Mouse (Mus musculus) MEL-GATA-1-ER (cell line): ENCODE measurements at regions not wholly inside any gene's neighbourhood (a gene's known extent, or its start where the extent isn't known, plus 50 kb on each side); places are given as distances from the start of the nearest gene placed in this dataset.

ENCODE experiments used
- DNase-seq: peaks from one replicate; pipeline ENCODE4 v3.0.0-alpha.2; 2012; ENCODE audit warnings: low read depth; ENCODE audit errors: extremely low read depth

DNA sequence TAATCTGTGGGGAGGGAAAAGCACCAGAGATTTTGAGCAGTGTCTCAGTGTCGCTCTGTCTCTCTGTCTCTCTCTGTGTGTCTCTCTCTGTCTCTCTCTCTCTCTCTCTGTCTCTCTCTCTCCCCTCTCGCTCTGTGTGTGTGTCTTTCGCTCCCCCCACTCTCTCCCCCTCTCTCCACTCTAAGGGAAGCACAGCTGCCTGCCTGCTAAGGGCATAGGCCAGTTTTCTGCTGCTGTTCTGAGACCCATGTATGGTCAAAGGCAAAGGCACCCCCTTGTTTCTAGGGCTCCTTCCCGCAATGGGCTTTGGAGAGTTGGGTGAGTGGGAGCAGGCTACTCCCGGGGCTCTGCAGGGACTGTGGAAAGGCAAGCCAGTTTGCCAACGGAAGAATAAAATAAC lies 192.2 kb downstream of the Lmo4 start:
- no peak for DNase-seq

DNA sequence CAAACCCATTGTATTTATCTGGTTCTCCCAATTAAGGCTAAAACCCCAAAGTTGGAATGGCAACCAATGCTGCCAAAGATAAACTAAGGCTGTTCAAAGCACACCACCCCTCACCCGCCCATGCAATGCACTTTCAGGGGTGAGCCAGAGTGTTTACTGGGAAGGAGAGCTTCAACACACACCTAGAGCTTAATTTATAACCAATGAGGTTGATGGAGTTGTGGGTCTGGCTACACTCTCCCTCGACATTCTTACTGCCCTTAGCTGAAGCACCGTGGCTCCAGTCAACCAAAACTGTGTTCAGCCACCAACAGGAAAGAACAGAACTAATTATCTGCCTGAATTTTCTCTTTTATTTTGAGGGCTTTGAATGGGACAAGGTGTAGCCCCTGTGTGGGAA lies 192.8 kb downstream of the Lmo4 start:
- DNase-seq: no peak

DNA sequence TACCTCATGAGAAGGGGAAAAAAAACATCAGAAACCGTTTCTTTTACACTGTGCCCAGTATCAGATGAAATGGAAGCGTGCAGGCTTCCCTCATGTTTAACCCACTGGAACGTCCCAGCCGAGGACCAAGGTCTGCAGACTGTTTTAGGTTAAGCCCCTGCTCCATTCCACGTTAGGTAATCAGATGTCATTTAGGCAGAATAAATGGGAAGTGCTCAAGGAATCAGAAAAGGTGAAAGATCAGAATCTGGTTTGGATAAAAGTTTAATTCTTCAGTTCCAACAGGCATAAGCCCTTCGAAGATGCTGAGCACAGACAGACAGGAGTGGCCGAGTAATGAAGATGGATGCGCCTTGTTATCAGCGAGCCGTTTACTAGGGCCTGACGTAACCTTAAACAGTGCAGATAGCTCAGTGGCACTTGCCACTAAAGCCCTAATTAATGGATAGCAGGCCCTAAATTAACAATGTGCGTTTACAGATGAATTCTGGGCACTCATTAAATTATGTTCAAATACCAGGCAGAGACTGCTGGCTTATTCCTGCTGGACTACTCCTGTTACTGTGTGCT lies 193.5 kb downstream of the Lmo4 start:
- DNase-seq: no peak

DNA sequence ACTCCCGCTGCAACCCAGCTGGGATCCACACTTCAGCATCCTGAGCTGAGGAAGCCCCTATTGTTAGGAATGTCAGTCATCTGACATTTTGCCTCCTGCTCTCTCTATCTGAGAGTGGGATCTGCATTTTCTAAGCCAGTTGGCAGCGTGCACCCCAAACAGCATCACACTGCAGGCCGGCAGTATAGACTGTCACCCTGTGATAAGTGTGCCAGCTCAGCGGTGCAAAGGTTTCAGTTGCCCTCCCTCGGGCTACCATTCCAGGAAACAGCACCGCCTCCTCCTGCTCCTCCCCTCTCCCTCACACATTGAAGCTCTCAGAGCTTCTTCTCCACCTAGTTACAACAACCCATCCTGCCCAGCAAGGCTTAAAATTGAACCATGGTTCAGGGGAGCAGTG lies 194.5 kb downstream of the Lmo4 start:
- no peak for DNase-seq

DNA sequence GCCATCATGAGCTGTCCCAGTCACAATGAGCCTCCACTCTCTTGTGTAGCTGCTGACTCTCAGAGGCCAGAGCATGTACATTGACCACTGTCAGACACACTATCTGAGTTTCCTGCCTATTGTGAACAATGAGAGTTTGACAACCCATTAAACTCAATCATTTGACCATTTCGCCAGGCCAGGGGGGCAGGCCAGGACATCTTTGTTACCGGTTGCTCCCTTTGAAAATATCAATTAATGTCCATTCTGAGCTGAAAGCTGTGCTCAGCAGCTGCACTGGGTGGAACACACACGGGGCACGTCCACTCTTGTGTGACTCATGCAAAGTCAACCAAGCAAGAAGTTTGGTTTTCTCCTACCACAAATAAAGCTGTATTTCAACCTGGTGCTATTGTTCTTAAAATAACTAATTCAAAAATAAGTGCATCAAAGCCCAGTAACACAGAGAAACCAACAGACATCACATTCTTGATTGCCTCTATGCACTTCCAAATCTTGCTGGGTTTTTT lies 197.9 kb downstream of the Lmo4 start:
- no peak for DNase-seq

DNA sequence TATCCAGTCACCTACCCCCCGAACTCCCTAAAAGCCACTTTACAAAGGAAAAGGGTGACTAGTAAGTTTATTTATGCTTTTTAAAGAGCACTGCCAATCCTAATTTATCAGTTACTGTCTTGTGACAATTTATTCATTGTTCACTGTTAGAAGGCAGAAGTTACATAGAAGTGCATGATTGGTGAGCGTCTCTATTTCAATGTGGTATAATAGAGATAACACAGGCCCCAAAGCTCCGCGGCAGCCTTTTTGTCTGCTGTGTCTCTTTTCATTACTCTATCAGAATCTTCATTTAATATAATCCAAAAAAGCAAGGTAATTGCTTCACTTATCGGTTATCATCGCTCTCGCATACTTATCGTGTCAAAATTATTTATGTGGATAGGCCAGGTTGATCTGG lies 207.1 kb downstream of the Lmo4 start:
- DNase-seq: no peak

DNA sequence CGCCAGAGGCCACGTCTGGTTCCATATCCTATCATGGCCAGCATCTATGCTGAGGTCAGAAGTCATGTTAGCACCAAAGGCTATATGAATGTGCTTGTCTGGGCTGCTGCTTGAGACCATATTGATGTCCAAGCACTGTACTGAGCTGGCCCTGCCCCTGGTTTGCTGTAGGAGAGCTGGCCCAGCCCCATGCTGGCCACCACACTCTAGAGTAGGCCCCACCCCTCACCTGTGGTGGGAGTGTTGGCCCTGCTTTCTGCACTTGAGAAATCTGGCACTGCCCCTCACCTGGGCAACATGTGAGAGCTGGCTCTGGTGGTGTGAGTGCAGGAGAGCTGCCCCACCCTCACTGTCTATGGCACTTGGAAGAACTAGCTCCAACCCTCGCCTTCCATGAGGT lies 210.0 kb downstream of the Lmo4 start:
- DNase-seq: no peak

DNA sequence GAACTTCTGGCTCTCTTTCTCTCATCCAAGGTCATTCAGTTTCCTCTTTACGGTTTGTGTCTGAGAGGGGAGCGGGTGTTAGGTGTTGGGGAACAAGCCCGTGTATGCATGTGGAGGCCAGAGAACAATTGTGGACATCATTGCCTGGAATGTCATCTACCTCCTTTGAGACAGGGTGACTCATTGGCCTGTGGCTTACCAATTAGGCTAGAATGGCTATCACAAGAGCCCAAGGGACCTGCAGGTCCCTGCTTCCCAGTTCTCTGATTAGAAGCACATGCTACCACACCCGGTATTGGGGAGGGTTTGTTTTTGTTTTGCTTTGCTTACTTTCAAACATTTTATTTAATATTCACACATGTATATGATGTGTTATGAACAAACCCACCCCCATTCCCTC lies 216.0 kb downstream of the Lmo4 start:
- no peak for DNase-seq

DNA sequence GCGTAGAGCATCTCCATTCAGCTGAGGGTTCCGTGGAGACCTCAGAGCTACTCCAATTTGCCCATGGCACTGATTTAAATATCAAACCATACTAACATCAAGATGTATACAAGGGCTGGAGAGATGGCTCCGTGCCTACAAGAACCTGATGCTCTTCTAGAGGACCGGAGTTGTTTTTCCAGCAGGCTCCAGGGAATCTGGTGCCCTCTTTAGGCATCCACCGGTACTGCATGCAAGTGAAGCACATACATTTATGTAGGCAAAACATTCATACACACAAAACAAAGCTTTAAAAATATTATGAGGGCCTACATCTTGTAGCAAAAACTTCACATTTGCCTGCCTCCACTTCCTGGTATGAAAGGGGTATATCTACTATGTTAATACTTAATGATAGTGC lies 217.0 kb downstream of the Lmo4 start:
- DNase-seq: no peak

DNA sequence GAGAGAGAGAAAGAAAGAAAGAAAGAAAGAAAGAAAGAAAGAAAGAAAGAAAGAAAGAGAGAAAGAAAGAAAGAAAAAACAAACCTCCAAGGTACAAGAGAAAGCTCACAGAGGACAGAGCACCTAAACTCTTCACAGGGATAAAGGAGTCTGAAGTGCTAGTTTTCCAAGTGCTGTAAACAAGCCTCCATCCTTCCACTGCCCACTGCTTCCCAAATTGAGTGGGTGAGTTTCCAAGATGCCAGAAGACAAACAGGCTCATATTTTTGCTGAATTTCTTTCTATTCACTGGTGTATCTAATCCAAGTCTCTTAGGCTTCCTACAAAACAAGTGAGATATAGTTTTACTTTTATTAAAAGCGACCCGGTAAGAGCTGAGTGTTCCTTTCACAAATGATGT lies 218.2 kb downstream of the Lmo4 start:
- DNase-seq: no peak

DNA sequence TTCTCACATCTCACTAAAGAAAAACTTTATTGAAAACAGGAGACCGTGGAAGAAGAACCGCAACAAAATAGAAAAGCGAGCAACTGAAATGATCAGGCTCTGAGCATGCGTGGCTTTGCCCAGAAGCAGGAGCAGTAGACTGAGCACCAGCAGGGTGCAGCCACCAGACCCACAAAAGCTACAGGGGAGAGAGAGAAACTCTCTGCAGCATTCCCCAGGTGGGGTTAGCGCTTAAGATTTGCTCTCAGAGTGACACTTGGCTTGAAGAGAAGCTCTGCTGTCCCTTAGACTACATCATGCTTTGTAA lies 218.9 kb downstream of the Lmo4 start:
- no peak for DNase-seq

DNA sequence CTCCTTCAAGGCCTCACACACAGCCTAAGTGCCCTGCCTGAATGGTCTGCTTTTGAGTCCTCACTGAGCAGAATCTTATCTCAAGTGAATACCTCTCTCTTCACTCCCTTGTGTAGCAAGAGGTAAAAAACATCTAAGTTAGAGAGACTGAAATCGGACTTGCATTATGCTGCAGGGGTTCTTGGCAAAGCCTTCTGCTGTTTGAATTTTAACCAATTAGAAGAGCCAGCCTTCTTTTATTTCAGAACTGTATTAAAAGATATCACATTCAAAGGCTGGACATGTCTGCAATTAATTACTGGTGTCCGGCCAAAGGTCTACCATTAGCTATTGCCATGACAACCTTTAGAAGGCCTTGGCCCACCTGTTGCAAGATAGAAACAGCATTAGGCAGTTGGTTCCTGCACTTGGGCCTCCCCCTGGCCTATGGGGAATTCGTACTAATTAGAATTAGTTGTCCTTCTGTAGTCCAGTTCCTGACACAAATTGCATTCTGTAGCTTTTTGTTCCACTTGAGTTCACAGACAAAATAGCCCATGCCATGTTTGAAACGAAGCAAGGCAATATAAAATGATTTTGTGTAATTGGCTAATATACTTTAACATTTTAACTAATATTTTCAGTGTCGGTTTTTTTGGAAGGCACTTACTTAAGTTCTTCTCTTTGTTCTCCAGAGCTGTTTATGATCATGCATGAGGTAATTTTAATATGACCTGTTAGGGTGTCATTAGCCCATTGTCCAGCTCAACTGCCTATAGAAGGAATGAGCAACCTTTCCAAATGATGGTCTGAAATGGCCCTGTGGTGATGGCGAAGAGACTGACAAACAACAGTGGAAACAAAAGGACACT lies 219.4 kb downstream of the Lmo4 start:
- DNase-seq: no peak

DNA sequence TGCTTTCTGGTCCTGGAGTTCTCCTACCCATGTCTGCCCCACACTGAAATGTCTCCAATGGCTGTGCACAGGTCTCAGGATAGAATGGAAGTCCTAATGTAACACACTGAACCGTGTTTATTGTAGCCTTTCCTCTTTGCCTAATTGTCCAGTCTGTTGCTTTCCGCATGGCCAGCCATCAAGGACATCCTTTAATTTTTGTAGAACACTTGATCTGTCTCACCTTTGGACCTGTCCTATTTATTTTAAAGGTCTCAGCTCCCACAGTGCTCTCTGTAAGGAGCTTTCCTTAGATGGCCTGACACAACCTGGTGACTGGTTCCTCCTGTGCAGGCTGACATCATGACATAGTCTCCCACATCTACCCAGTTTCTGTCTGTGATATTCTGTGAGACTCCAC lies 226.3 kb downstream of the Lmo4 start:
- DNase-seq: no peak

DNA sequence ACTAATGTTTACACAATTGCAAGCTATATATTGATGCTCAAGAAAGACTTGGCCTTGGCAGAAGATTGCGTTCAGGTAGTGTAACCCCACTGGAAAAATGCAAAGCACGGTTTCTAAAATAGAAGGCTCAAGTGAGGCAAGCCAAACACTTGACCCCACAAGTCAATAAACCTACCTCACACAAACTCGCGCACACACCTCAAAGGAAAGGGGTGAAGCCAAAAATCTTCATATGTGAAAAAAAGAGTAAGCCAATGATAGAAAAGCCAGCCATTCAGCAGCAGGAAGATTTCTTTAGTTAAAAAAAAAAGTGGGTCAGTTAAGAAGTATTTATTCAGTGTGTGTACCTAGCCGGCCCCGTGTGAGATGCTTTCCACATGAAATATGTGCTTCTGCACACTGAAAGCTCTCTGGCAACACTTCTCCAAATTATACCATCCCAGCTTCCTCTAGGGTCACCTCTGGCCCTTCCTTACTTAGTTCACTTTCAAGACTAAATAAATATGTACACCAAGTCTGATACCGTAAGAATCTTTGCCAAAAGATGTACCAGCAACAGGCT lies 227.1 kb downstream of the Lmo4 start:
- DNase-seq: no peak

DNA sequence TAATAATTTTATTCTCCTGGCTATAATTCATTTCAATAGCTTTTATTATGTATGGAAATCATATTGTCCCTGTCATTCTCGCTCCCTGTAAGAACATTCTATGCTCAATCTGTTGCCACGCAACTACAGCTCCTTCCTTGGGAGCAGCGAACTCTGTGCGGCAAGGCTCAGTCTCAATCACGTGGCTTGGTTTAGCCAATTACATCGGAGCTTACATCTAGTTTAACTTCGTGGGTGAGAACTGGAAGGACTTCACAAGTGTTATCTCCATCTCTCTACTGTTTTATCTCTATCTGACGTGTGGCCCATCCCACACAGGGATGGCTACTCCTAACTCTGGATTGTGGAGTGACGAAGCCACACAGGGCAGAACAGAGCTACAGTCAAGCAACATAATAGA lies 231.4 kb downstream of the Lmo4 start:
- DNase-seq: no peak

DNA sequence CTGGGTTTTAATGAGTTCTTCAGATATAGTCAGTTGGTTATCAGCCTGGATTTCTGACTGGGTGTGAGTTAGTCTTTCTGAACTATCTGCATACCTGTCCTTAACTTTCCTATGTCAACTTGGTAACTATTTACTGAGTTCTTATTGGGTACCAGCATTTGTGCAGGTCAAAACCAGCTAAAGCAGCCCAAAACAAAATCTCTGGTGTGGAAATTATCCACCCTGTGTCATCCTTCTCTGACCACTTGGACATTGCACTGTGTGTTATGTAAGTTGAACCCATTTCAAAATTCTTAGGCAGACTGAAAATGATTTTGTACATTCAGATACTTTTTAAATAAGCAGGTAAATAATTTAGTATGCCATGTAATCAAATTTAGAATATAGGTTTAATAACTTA lies 232.7 kb downstream of the Lmo4 start:
- DNase-seq: no peak

DNA sequence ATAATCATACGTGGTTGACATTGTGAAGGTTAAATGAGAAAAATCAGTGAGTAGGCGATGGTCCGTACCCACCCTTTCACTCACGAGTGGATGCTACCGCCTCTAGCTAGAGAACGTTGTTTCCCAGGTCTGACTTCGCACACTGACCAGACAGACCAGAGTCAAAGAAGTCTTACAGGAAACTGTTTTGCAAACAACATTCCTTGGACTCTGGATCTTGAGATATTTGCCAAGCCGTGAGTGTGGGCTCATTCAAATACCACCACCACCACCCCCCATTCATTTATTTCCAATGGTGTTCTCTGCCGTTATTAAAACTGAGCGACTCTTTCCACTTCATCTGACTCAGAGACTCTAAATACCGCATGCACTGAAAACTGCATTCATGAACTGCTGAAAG lies 234.2 kb downstream of the Lmo4 start:
- no peak for DNase-seq

DNA sequence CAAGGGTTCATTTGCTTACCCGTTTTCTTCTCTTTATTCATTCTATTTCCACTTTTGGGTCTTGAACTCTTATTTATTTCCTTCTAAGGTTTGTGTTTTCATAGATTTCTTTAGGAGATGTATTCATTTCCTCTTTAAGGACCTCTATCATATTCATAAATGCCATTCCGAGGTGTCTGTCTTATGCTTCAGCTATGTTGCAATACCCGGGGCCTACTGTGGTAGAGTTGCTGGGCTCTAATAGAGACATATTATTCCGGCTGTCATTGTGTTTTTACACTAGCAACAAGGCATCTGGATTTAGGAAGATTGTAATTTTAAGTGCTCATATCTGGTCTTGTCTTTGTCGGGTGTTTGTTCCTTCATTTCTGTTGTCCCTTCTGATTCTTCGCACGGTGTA lies 249.5 kb downstream of the Lmo4 start:
- no peak for DNase-seq

DNA sequence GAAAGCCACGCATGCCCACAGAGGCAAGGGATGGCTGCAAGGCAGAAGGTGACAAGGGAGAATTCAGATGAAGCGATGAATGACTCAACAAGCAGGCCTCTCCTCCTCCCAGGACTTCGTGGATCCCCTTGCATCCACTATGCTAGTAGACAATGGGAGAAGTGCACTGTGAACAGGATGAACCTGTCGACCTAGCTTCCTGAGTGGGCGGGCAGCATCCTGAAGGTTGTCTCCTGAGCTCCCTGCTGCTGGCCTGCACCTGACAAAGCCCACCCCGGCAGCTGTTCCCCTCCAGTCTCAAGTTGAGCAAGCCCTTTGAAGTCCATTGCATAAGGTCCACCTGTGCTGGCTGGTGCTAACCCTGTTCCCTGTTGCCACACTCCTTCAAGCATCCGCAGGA lies 250.2 kb downstream of the Lmo4 start:
- DNase-seq: no peak

DNA sequence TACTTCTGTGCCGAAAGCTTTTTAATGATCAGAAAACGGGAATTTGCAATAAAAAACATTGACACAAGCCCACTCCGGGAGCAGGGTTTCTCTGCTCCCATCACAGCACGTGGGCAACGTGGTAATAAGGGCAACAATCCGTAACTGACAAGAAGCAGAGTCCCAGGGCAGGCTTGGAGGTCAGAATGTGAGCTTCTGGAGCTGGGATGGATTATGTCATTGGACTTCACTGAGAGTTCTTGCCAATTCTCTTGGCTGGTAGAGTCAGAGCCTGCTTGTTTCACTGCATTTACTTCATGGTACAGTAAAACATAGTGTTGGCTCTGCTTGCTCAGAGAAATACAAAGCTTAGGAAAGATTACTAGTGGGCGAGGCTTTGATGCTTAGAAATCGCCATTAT lies 252.7 kb downstream of the Lmo4 start:
- no peak for DNase-seq

DNA sequence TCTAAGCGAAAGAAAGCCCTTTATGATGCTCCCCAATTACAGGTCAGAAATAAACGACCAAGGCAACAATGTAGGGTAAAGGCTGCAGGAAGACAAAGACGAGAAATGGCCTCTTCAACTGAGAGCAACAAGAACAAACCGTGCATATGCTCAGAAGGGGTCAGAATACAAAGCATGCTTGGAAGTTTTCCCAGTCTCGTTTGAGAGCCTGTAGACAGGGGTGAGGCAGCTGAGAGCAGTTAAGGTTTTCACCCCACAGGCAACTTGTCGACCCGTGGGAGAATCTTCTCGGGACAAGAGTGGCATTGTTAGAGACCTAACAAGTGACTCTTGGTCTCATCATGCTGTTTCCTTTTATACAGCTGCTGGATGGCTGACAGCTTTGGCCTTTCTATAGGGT lies 255.4 kb downstream of the Lmo4 start:
- no peak for DNase-seq

DNA sequence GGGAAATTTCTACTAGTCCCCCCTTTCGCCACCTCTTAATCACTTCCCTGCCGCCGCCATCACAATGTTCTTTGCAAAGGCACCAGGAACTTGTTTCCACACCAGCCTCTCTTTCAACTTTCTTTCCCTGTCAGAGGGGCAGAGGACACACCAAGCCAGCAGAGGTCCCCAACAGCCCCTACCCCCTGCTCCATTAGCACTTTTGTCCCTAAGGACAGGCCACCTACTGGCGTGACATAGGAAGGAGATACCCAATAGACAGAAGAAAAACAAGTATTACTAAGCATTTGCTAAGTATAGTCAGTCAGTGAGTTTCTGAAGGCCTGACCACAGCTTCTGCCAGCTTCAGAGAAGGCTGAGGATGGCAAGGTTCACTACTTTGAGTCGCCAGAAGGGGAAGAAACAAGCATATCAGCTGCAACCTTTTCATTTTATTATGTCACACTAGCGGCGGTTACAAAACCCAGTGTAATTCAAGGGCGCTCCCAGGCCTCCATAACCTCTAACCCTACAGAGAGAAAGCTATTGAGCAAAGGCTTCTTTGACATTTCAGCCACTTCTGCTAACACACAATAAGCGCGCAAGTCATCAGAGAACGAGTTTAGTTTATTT lies 255.9 kb downstream of the Lmo4 start:
- no peak for DNase-seq

DNA sequence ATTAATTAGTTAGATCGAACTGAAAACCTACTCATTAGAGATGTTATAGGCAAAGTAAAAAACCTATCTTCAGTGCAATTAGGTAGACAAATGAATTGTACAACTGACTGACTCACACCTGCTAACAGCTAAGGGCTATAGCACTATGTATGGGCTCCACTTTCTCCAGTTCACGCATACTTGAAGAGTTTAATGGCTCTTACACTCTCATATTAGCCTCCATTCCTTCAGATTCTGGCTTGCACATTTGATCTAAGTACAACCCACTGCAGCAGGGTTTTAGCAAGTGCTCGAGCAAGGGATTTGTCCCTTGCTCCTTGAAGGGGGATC lies 257.1 kb downstream of the Lmo4 start:
- no peak for DNase-seq
